Mouse (Mus musculus): Measurements from ENCODE around the gene Pex16.
A peak's percentile ranks its signal among the peaks of the same experiment; 100 is the strongest.
"Not testable (repeated sequence)": the region's sequence is repeated elsewhere in the genome, so short reads cannot be mapped to it uniquely, and the experiment has no call there.

Gene Pex16

GRCm38 (mm10) chr2:92388891-92389641 lies 14.6 kb downstream of the Pex16 start:
- DNase-seq (ENCODE audit: low spot score) = peak; percentile 88

- DNase-seq (ENCODE audit: low spot score) = no peak
These were observed 15.2 kb downstream of the Pex16 start for GRCm38 (mm10) chr2:92389645-92390044.

GRCm38 (mm10) chr2:92390206-92390930 lies 15.9 kb downstream of the Pex16 start:
- no peak for DNase-seq (ENCODE audit: low spot score)

- no peak for DNase-seq (ENCODE audit: low spot score)
These were observed 16.6 kb downstream of the Pex16 start for GRCm38 (mm10) chr2:92391116-92391515.

- DNase-seq (ENCODE audit: low spot score) = no peak
These were observed 17.3 kb downstream of the Pex16 start for GRCm38 (mm10) chr2:92391703-92392317.

GRCm38 (mm10) chr2:92392318-92393264 lies 18.1 kb downstream of the Pex16 start:
- DNase-seq (ENCODE audit: low spot score) = no peak

- no peak for DNase-seq (ENCODE audit: low spot score)
These were observed 21.1 kb downstream of the Pex16 start for GRCm38 (mm10) chr2:92395535-92395934.

- no peak for DNase-seq (ENCODE audit: low spot score)
These were observed 23.0 kb downstream of the Pex16 start for GRCm38 (mm10) chr2:92397436-92397835.

GRCm38 (mm10) chr2:92399877-92400276 lies 25.4 kb downstream of the Pex16 start:
- DNase-seq (ENCODE audit: low spot score) = not testable (repeated sequence)

- DNase-seq (ENCODE audit: low spot score) = no peak
These were observed 26.2 kb downstream of the Pex16 start for GRCm38 (mm10) chr2:92400682-92401081.

- DNase-seq (ENCODE audit: low spot score) = no peak
These were observed 26.6 kb downstream of the Pex16 start, which contains the start of gene Mapk8ip1 for GRCm38 (mm10) chr2:92401091-92401561. TSS of gene Mapk8ip1 (minus strand) at chr2:92401263.

- DNase-seq (ENCODE audit: low spot score) = no peak
These were observed 28.3 kb downstream of the Pex16 start for GRCm38 (mm10) chr2:92402591-92403326.

- DNase-seq (ENCODE audit: low spot score) = no peak
These were observed 29.4 kb downstream of the Pex16 start for GRCm38 (mm10) chr2:92403776-92404319.

GRCm38 (mm10) chr2:92404737-92405136 lies 30.3 kb downstream of the Pex16 start:
- no peak for DNase-seq (ENCODE audit: low spot score)

GRCm38 (mm10) chr2:92405687-92406086 lies 31.2 kb downstream of the Pex16 start:
- no peak for DNase-seq (ENCODE audit: low spot score)

GRCm38 (mm10) chr2:92408309-92409045 lies 34.0 kb downstream of the Pex16 start:
- no peak for DNase-seq (ENCODE audit: low spot score)

GRCm38 (mm10) chr2:92411705-92412104 lies 37.2 kb downstream of the Pex16 start:
- no peak for DNase-seq (ENCODE audit: low spot score)

- no peak for DNase-seq (ENCODE audit: low spot score)
These were observed 47.4 kb downstream of the Pex16 start for GRCm38 (mm10) chr2:92421723-92422387.

- no peak for DNase-seq (ENCODE audit: low spot score)
These were observed 48.1 kb downstream of the Pex16 start for GRCm38 (mm10) chr2:92422388-92423135.

Measured in testis, postnatal 14 days (tissue).